Mouse (Mus musculus) kidney, embryonic 14.5 days (tissue): ENCODE results near the gene Ciz1. TPM values are rescaled to one million over a fixed set of nuclear protein-coding genes. Genes with fewer than 3 reads are reported as not detected.
A peak's percentile ranks its signal among the peaks of the same experiment; 100 is the strongest.

Experiments
- ATAC-seq: fragments of 200-750 bp; cut with Nextera tagmentation; 2 replicates; pipeline ENCODE4 v1.8.0; 2017; ENCODE audit warnings: moderate number of reproducible peaks, mild to moderate bottlenecking, moderate TSS enrichment, moderate library complexity; ENCODE audit not compliant: low FRiP score, low TSS enrichment
- H3K27ac ChIP-seq: fragments of 300-500 bp; sonication (generic); 2 replicates; pipeline ENCODE4 v1.5.1; 2014; ENCODE audit warnings: low read depth, mild to moderate bottlenecking, low read length, moderate library complexity, mixed read lengths
- H3K27me3 ChIP-seq: fragments of 300-500 bp; sonication (generic); 2 replicates; pipeline ENCODE4 v1.6.1; 2014; ENCODE audit warnings: mild to moderate bottlenecking, low read length; ENCODE audit not compliant: control insufficient read depth, insufficient read depth
- H3K36me3 ChIP-seq: fragments of 300-500 bp; sonication (generic); 2 replicates; pipeline ENCODE4 v1.6.1; 2014; ENCODE audit warnings: low read length, mixed read lengths; ENCODE audit not compliant: control insufficient read depth, insufficient read depth
- H3K4me1 ChIP-seq: fragments of 300-500 bp; sonication (generic); 2 replicates; pipeline ENCODE4 v1.6.1; 2014; ENCODE audit warnings: low read length, mixed read lengths; ENCODE audit not compliant: control insufficient read depth, insufficient read depth
- H3K4me2 ChIP-seq: fragments of 300-500 bp; sonication (generic); replicated peaks from 2 replicates; pipeline ENCODE4 v1.6.1; 2014; ENCODE audit warnings: low read depth, mild to moderate bottlenecking, low read length
- H3K4me3 ChIP-seq: fragments of 300-500 bp; sonication (generic); 2 replicates; pipeline ENCODE4 v1.5.1; 2014; ENCODE audit warnings: mild to moderate bottlenecking, low read length
- H3K9ac ChIP-seq: fragments of 300-500 bp; sonication (generic); 2 replicates; pipeline ENCODE4 v1.6.1; 2014; ENCODE audit warnings: low read depth, mild to moderate bottlenecking, low read length, moderate library complexity
- H3K9me3 ChIP-seq: fragments of 300-500 bp; sonication (generic); 2 replicates; pipeline ENCODE4 v1.6.1; 2016; ENCODE audit warnings: low read length; ENCODE audit not compliant: control insufficient read depth
- WGBS: fragments of 180-500 bp; shearing (Covaris S2); extraction: QIAGEN DNeasy Blood & Tissue Kit; methylation state at CpG from one replicate; pipeline ENCODE4 v1.1.7; 2014; 5-methylcytosine and 5-hydroxymethylcytosine counted together
- polyA plus RNA-seq: library from polyadenylated mRNA; unstranded; fragments of >200 nt; fragmentation: Nextera tagmentation; extraction: Ambion mirVana; gene quantifications from 2 replicates; pipeline ENCODE4 v1.2.1, GENCODE M21; 2014

The Ciz1 gene
- polyA plus RNA-seq, 1 experiment from 2014 or later = 50.3 TPM

DNA sequence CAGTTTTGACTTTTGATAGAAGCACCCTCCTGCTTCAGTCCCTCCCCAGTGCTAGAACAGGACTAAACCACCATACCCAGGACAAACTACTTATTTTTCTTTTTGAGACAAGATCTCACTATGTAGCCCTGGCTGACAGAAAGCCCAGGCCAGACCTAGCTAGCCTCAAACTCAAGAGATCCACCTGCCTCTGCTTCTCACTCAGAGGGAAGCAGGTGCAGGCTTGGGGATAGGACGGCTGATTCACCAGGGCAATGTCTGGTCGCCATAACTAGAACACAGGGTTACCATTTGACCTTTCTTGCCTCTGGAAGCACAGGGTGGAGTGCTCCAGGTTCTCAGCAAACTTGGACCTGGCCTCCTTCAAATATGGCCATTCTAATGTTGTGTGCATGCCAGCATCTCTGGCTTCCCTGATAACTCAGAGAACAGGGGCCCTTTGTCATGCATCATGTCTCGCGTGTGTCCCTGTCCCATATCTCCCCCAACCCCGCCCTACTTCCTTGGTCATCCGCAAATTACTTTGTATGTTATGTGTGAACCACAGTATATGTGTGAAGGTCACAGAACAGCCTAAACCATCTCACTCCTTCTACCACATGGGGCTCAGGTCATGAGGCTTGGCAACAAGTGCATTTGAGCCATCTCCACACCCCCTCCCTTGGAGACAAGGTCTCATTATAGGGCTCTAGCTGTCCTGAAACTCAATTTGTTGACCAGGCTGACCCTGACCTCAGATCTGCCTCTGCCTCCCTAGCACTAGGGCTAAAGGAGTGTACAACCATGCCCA is 60.8 kb downstream of the Ciz1 start:
- ATAC-seq = no peak
- Histone ChIP-seq H3K4me3 (no peak overlapping the region), H3K27me3 (no peaks in the 10 kb centered on the region), H3K9me3 (no peaks in the 10 kb centered on the region), H3K9ac (no peak overlapping the region), H3K4me2 (no peak overlapping the region), H3K36me3 (peaks cover 39% of the 10 kb centered on the region), H3K27ac (no peak overlapping the region), H3K4me1 (0 out of 2 replicates have a peak, but pooled peaks cover 7% of the 10 kb centered on the region)
- 89% methylated on average over 6 of the region's 6 CpGs for WGBS

DNA sequence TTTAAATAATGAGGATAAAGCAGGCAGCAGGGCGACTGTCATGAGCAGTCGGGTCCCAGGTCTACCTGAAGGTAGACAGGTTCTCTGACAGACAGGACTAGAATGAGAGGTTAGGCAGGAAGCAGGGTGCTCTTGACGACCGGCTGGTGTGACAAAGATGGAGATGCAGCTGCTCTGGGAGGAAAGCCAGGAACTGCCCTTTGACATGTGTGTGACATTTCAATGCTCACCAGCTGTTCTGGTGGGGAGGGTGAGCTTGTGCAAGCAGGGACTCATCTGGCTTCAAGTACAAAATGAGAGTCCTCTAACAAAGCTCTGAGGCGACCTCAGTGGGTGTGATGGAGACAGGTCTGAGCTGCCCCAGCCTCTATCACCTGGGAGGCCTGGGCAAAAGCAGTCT is 61.8 kb downstream of the Ciz1 start:
- H3K27me3 ChIP-seq = no peaks in the 10 kb centered on the region
- no peaks in the 10 kb centered on the region for H3K9me3 ChIP-seq
- no peak overlapping the region for H3K4me2 ChIP-seq
- peaks cover 3% of the 10 kb centered on the region for H3K4me1 ChIP-seq
- H3K4me3 ChIP-seq = no peak overlapping the region
- WGBS = 34% methylated on average over 5 of the region's 5 CpGs
- peaks cover 49% of the 10 kb centered on the region for H3K36me3 ChIP-seq
- H3K27ac ChIP-seq = no peak overlapping the region
- no peak for ATAC-seq
- H3K9ac ChIP-seq = no peak overlapping the region; the same call in 1 of the 2 replicates

DNA sequence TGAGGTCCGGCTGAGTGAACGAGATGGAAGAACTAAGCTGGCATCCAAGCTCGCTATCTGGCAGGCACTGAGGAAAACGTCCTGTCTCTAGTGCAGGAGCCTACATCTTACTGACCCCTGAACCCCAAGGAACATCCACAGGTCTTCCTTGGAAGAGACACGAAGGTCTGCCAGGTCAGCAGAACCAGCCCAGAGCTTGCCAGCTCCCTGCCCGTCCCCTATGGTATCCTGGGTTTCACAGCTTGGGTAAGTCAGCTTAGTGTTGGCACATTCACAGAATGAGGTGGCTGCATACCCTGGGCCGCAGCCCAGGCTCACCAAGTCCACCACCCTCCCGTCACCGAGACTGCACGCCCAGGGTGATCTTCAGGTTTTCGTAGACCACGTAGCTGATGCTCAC is 63.7 kb downstream of the Ciz1 start:
- ATAC-seq = no peak
- H3K36me3 ChIP-seq = peaks cover 67% of the 10 kb centered on the region
- no peak overlapping the region for H3K4me3 ChIP-seq
- peaks cover 8% of the 10 kb centered on the region for H3K4me1 ChIP-seq
- WGBS = 96% methylated on average over 12 of the region's 12 CpGs
- H3K9ac ChIP-seq = no peak overlapping the region
- H3K27me3 ChIP-seq = no peaks in the 10 kb centered on the region
- no peak overlapping the region for H3K27ac ChIP-seq
- H3K9me3 ChIP-seq = no peaks in the 10 kb centered on the region
- H3K4me2 ChIP-seq = no peak overlapping the region

DNA sequence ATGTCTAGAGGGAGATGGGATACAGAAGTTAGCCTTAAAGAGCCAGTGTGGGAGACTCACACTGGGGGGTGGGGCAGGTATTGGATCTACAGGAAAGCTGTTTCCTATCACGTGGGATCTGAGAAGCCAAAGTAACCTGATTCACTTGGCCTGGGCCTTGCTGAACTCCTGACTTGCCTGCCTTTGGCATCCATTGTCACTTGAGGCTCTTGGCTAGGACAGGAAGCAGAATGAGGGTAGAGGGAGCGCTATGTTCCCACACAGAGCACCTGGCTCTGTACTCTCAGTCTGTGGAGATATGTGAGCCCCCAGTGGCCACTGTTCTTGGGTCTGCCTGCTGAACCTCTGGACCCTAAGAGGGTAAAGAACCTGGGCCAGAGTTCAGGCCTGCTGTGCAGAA is 64.4 kb downstream of the Ciz1 start:
- 52% methylated on average over 2 of the region's 2 CpGs for WGBS
- Histone ChIP-seq H3K27ac (no peak overlapping the region), H3K9me3 (no peaks in the 10 kb centered on the region), H3K4me3 (no peak overlapping the region), H3K9ac (no peak overlapping the region; the same call in 1 of the 2 replicates), H3K36me3 (peaks cover 71% of the 10 kb centered on the region), H3K4me1 (peaks cover 8% of the 10 kb centered on the region), H3K4me2 (no peak overlapping the region), H3K27me3 (no peaks in the 10 kb centered on the region)
- ATAC-seq = no peak

DNA sequence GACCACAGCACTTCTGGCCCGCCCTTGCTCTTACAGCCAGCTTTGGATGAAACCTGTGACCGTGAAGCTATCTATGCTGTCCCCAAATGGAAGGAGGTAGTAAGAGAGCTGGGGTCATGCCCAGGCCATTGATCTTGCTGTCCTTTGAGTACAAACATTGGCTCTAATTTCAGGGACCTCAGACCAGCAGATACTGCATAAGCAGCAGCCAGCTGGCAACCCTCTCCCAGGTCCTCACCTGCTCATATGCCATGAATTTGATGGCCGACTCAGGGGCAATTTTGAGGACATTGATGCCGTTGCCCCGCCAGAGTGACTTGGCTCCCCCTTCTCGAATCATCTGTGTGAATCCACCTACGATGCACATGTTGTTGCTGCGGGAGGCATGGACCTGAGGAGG is 65.4 kb downstream of the Ciz1 start:
- H3K4me1 ChIP-seq = peaks cover 9% of the 10 kb centered on the region
- no peak overlapping the region for H3K27ac ChIP-seq
- no peak overlapping the region for H3K4me2 ChIP-seq
- no peaks in the 10 kb centered on the region for H3K27me3 ChIP-seq
- H3K9me3 ChIP-seq = no peaks in the 10 kb centered on the region
- no peak overlapping the region for H3K4me3 ChIP-seq
- ATAC-seq = no peak
- peaks cover 71% of the 10 kb centered on the region for H3K36me3 ChIP-seq
- H3K9ac ChIP-seq = no peak overlapping the region
- 62% methylated on average over 8 of the region's 8 CpGs for WGBS

DNA sequence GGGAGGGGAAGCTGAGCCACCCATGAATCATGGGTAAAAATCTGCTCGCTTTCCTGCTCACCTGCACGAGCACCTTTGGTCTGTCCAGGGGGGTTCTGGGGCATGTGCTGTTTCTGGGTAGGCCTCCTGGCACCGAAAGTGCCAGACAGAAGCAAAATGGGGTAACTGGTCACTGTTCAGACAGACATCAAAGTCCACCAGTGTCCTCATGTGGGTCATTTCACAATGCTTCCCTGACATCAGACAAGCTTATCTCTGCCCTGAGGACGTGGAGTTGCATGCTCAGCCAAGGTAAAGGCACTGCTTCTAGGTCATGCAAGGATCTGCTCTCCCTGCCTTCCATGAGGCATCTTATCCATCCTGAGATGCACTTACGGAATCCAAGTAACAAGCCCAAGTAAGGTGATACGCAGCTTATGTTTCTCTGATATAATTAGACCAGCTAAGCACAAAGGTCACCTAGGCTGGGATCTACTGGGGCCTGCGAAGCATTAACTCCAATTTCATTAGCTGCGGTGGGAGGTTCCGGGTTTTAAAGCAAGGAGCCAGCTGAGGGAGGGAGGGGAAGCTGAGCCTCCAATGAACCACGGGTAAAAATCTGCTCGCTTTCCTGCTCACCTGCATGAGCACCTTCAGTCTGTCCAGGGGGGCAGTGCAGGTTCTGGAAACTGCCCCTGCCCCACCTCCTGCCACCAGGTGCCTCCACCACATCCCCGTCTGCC is 66.5 kb downstream of the Ciz1 start:
- H3K27me3 ChIP-seq = no peaks in the 10 kb centered on the region
- no peak overlapping the region for H3K4me2 ChIP-seq
- no peak overlapping the region for H3K27ac ChIP-seq
- H3K36me3 ChIP-seq = peaks cover 71% of the 10 kb centered on the region
- no peak overlapping the region for H3K9ac ChIP-seq
- 55% methylated on average over 12 of the region's 12 CpGs for WGBS
- no peak for ATAC-seq
- no peak overlapping the region for H3K4me3 ChIP-seq
- peaks cover 20% of the 10 kb centered on the region for H3K4me1 ChIP-seq
- H3K9me3 ChIP-seq = no peaks in the 10 kb centered on the region

DNA sequence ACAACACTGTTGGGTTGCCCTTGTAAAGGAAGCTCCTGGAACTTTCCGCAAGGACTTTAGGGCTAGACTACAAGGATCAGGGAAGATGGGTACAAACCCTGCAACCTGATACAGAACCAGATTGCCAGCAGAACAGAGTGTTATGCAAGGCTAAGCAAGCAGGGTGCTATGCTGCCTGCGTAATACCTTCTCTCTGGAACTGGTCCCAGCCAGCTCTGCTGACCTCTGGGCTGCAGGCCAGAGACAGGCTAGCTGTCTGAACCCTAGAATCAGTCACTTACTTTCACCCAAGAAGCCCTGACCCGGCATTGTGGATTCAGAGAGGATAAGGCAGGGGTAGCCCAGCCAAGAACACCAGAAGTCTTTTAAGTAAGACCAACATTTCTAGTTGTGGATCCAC is 67.2 kb downstream of the Ciz1 start:
- peaks cover 25% of the 10 kb centered on the region for H3K4me1 ChIP-seq
- no peak overlapping the region for H3K4me3 ChIP-seq
- WGBS = 71% methylated on average over 3 of the region's 3 CpGs
- peaks cover 67% of the 10 kb centered on the region for H3K36me3 ChIP-seq
- no peak for ATAC-seq
- 0 out of 2 replicates have a peak overlapping the region, but pooled peaks have one; percentile 30 for H3K27ac ChIP-seq
- H3K9ac ChIP-seq = no peak overlapping the region
- no peak overlapping the region for H3K4me2 ChIP-seq
- no peaks in the 10 kb centered on the region for H3K9me3 ChIP-seq
- H3K27me3 ChIP-seq = no peaks in the 10 kb centered on the region

DNA sequence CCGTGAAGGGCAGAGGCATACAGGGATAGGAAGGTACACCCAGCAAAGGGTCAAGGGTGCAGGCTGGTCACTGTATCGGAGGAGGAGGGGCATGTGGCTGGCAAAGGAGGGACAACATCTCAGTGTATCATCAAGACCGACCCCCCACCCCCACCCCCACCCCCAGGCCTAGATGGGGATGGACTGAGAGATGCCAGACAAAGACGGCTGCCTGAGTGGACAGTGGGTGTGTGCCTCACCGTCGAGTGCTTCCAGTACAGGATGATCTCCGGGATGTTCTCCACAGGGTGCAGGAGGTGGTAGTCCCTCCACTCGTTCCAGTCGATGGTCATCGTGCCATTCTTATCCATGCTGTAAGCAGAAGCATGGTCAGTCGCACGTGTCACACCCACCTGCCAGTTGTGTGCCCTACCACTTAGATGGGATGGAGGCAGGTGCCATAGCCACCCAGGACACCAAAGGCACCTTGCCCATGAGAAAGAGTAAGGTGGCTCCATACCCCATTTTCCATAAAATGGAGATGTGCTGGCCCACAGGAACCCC is 68.0 kb downstream of the Ciz1 start:
- no peak for ATAC-seq
- WGBS = 87% methylated on average over 12 of the region's 12 CpGs
- Histone ChIP-seq H3K36me3 (peaks cover 60% of the 10 kb centered on the region), H3K27ac (no peak overlapping the region), H3K9ac (no peak overlapping the region), H3K4me2 (no peak overlapping the region), H3K9me3 (no peaks in the 10 kb centered on the region), H3K4me1 (peaks cover 32% of the 10 kb centered on the region), H3K27me3 (no peaks in the 10 kb centered on the region), H3K4me3 (no peak overlapping the region)

DNA sequence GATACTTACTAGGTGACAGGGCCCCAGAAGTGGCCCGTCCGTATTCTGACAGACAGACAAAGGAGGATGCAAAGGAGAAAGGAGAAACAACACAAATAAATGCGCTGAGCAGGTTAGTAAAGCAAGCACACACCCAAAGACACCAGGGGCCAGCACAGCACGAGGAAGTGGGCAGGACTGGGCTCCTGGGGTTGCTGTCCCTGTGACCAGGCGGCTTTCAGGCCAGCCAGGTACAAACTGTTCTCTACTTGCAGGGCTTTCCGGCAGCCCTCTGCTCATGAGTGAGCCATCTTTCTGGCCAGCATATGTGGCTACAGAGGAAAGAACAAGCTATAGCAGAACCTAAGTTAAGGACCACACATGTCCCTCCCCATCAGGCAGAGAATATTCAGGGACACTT is 68.5 kb downstream of the Ciz1 start:
- no peak overlapping the region for H3K4me2 ChIP-seq
- peaks cover 36% of the 10 kb centered on the region for H3K4me1 ChIP-seq
- no peaks in the 10 kb centered on the region for H3K9me3 ChIP-seq
- H3K27me3 ChIP-seq = no peaks in the 10 kb centered on the region
- H3K27ac ChIP-seq = no peak overlapping the region
- ATAC-seq = no peak
- peaks cover 55% of the 10 kb centered on the region for H3K36me3 ChIP-seq
- no peak overlapping the region for H3K4me3 ChIP-seq
- WGBS = 91% methylated on average over 6 of the region's 6 CpGs
- no peak overlapping the region for H3K9ac ChIP-seq
